Mouse (Mus musculus): ENCODE data around the gene Klc2. TPM values are rescaled to one million over a fixed set of nuclear protein-coding genes. Genes with fewer than 3 reads are reported as not detected.

The Klc2 gene
- polyA plus RNA-seq, 1 experiment from 2014 or later, result 85.6 TPM

DNA sequence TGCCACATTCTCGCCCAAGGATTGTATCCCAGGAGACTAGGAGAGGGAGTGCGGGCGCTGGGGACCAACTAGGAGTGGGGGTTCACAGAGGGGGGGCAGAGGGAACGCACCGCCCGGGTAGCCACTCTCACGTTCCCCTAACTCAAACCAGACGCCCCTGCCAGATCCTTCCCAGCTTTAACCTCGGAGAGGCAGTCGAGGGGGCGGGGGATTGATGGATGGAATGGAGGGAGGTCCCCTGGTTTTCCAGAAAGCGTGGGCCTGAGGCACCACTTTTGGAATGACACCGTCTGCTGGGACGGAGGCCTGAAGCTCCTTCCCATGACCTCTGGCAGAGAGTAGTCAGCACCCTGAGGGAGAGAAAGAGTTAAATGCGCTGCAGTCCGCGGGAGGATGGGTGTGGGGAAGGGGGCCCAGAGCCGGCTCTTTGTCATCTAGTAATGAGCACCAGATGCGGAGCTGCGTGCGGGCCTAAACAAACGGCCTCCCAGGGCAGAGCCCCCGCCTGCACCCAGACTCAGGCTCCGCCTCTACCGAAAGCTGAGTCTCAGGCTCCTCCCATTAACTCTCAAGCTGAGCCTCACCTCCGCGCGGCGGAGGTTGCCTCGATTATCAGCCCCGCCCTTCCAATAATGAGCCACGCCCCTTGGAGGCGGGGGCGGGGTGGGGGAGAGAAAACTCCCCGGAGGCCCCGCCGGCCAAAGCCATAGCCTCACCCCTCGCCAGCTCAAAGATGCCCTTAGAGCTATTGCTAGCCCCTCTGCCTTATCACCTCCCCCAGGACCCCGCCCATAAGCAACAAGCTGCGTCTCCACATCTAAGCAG, 46.6 kb downstream of the Klc2 start:
- Histone ChIP-seq H3K9ac (ENCODE audit: low read depth, low read length) (peak overlapping the region; percentile 63), H3K4me2 (ENCODE audit: low read length) (peak overlapping the region; percentile 81), H3K36me3 (ENCODE audit: control insufficient read depth, insufficient read depth, low read length) (no peaks in the 10 kb centered on the region), H3K4me3 (ENCODE audit: low read length) (peak overlapping the region; percentile 45), H3K9me3 (ENCODE audit: control insufficient read depth, low read length) (no peaks in the 10 kb centered on the region), H3K27me3 (replicated peaks; ENCODE audit: control insufficient read depth, insufficient read depth, low read length) (peaks cover 15% of the 10 kb centered on the region), H3K27ac (ENCODE audit: low read depth, low read length) (peak overlapping the region; percentile 54), H3K4me1 (ENCODE audit: control insufficient read depth, insufficient read depth, low read depth, low read length) (peaks cover 25% of the 10 kb centered on the region)
- peak; percentile 71 for ATAC-seq
- WGBS, result 1% methylated on average over 38 of the region's 40 CpGs

GRCm38 (mm10) chr19:5071077-5071476, 47.3 kb downstream of the Klc2 start:
- peak overlapping the region; percentile 63; the same call in 1 of the 2 replicates for H3K9ac ChIP-seq (ENCODE audit: low read depth, low read length)
- peak overlapping the region; percentile 81 for H3K4me2 ChIP-seq (ENCODE audit: low read length)
- H3K36me3 ChIP-seq (ENCODE audit: control insufficient read depth, insufficient read depth, low read length), result no peaks in the 10 kb centered on the region
- peak overlapping the region; percentile 45 for H3K4me3 ChIP-seq (ENCODE audit: low read length)
- no peaks in the 10 kb centered on the region for H3K9me3 ChIP-seq (ENCODE audit: control insufficient read depth, low read length)
- WGBS, result 10% methylated on average over 11 of the region's 11 CpGs
- H3K27ac ChIP-seq (ENCODE audit: low read depth, low read length), result peak overlapping the region; percentile 54
- peaks cover 25% of the 10 kb centered on the region for H3K4me1 ChIP-seq (ENCODE audit: control insufficient read depth, insufficient read depth, low read depth, low read length)
- peaks cover 16% of the 10 kb centered on the region for H3K27me3 ChIP-seq (replicated peaks; ENCODE audit: control insufficient read depth, insufficient read depth, low read length)
- ATAC-seq, result no peak

DNA sequence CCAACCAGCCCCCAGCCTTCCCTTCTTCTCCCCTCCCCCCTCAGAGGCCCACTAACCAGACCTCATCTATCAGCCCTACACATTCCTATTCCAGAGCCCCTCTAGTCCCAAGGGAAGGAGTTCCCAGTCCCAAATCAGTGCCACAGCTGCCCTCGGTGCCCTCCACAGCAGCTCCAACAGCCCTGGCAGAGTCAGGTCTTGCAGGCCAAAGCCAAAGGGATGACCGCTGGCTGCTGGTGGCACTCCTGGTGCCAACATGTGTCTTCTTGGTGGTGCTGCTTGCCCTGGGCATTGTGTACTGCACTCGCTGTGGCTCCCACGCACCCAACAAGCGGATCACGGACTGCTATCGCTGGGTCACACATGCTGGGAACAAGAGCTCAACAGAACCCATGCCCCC, 48.4 kb downstream of the Klc2 start:
- no peak overlapping the region for H3K4me3 ChIP-seq (ENCODE audit: low read length)

DNA sequence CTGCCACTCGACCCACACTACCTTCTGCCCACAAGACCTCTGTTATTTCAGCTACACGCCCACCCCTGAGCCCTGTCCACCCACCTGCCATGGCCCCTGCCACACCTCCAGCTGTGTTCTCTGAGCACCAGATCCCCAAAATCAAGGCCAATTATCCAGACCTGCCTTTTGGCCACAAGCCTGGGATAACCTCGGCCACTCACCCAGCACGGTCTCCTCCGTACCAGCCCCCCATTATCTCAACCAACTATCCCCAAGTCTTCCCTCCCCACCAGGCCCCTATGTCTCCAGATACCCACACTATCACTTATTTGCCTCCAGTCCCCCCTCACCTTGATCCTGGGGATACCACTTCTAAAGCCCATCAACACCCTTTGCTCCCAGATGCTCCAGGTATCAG, 48.9 kb downstream of the Klc2 start:
- Histone ChIP-seq H3K9ac (ENCODE audit: low read depth, low read length) (no peak overlapping the region), H3K4me3 (ENCODE audit: low read length) (no peak overlapping the region), H3K27me3 (replicated peaks; ENCODE audit: control insufficient read depth, insufficient read depth, low read length) (peaks cover 14% of the 10 kb centered on the region), H3K27ac (ENCODE audit: low read depth, low read length) (no peak overlapping the region), H3K4me2 (ENCODE audit: low read length) (peak overlapping the region; percentile 71), H3K9me3 (ENCODE audit: control insufficient read depth, low read length) (no peaks in the 10 kb centered on the region), H3K36me3 (ENCODE audit: control insufficient read depth, insufficient read depth, low read length) (no peaks in the 10 kb centered on the region), H3K4me1 (ENCODE audit: control insufficient read depth, insufficient read depth, low read depth, low read length) (peaks cover 25% of the 10 kb centered on the region)
- WGBS, result 83% methylated on average over 5 of the region's 5 CpGs
- ATAC-seq, result no peak

More for the DNA sequence above, 48.4 kb downstream of the Klc2 start:
- Histone ChIP-seq H3K27me3 (replicated peaks; ENCODE audit: control insufficient read depth, insufficient read depth, low read length) (peaks cover 16% of the 10 kb centered on the region), H3K9me3 (ENCODE audit: control insufficient read depth, low read length) (no peaks in the 10 kb centered on the region), H3K9ac (ENCODE audit: low read depth, low read length) (no peak overlapping the region), H3K4me2 (ENCODE audit: low read length) (peak overlapping the region; percentile 21), H3K36me3 (ENCODE audit: control insufficient read depth, insufficient read depth, low read length) (no peaks in the 10 kb centered on the region), H3K27ac (ENCODE audit: low read depth, low read length) (no peak overlapping the region), H3K4me1 (ENCODE audit: control insufficient read depth, insufficient read depth, low read depth, low read length) (peaks cover 25% of the 10 kb centered on the region)
- WGBS, result 83% methylated on average over 7 of the region's 7 CpGs
- no peak for ATAC-seq

GRCm38 (mm10) chr19:5068570-5069234, 49.7 kb downstream of the Klc2 start:
- Histone ChIP-seq H3K9me3 (ENCODE audit: control insufficient read depth, low read length) (no peaks in the 10 kb centered on the region), H3K27ac (ENCODE audit: low read depth, low read length) (no peak overlapping the region), H3K4me1 (ENCODE audit: control insufficient read depth, insufficient read depth, low read depth, low read length) (peaks cover 25% of the 10 kb centered on the region), H3K36me3 (ENCODE audit: control insufficient read depth, insufficient read depth, low read length) (no peaks in the 10 kb centered on the region), H3K9ac (ENCODE audit: low read depth, low read length) (peak overlapping the region; percentile 69), H3K4me3 (ENCODE audit: low read length) (peak overlapping the region; percentile 39), H3K27me3 (replicated peaks; ENCODE audit: control insufficient read depth, insufficient read depth, low read length) (peaks cover 12% of the 10 kb centered on the region), H3K4me2 (ENCODE audit: low read length) (peak overlapping the region; percentile 71)
- ATAC-seq, result no peak
- 30% methylated on average over 21 of the region's 21 CpGs for WGBS

- H3K36me3 ChIP-seq (ENCODE audit: control insufficient read depth, insufficient read depth, low read length), result no peaks in the 10 kb centered on the region
- peak within 1 kb of the TSS; percentile 69 for H3K9ac ChIP-seq (ENCODE audit: low read depth, low read length)
- 0 out of 2 replicates have a peak within 1 kb of the TSS, but pooled peaks have one; percentile 3 for H3K27ac ChIP-seq (ENCODE audit: low read depth, low read length)
- peaks cover 25% of the 10 kb centered on the region for H3K4me1 ChIP-seq (ENCODE audit: control insufficient read depth, insufficient read depth, low read depth, low read length)
- H3K9me3 ChIP-seq (ENCODE audit: control insufficient read depth, low read length), result no peaks in the 10 kb centered on the region
- ATAC-seq, result peak; percentile 28
- WGBS, result 1% methylated on average over 45 of the region's 56 CpGs
- peaks cover 12% of the 10 kb centered on the region for H3K27me3 ChIP-seq (replicated peaks; ENCODE audit: control insufficient read depth, insufficient read depth, low read length)
- H3K4me2 ChIP-seq (ENCODE audit: low read length), result peak within 1 kb of the TSS; percentile 71
- H3K4me3 ChIP-seq (ENCODE audit: low read length), result peak within 1 kb of the TSS; percentile 39
Measured at GRCm38 (mm10) chr19:5067867-5068569, 50.3 kb downstream of the Klc2 start, which contains the start of gene Cd248. Cd248 (plus strand) TSS chr19:5068078.

- peaks cover 22% of the 10 kb centered on the region for H3K4me1 ChIP-seq (ENCODE audit: control insufficient read depth, insufficient read depth, low read depth, low read length)
- H3K9ac ChIP-seq (ENCODE audit: low read depth, low read length), result peak overlapping the region; percentile 69; the same call in 1 of the 2 replicates
- WGBS, result 14% methylated on average over 15 of the region's 15 CpGs
- peak overlapping the region; percentile 71 for H3K4me2 ChIP-seq (ENCODE audit: low read length)
- H3K4me3 ChIP-seq (ENCODE audit: low read length), result peak overlapping the region; percentile 39
- no peaks in the 10 kb centered on the region for H3K9me3 ChIP-seq (ENCODE audit: control insufficient read depth, low read length)
- peaks cover 12% of the 10 kb centered on the region for H3K27me3 ChIP-seq (replicated peaks; ENCODE audit: control insufficient read depth, insufficient read depth, low read length)
- no peak for ATAC-seq
- H3K27ac ChIP-seq (ENCODE audit: low read depth, low read length), result 0 out of 2 replicates have a peak overlapping the region, but pooled peaks have one; percentile 3
- H3K36me3 ChIP-seq (ENCODE audit: control insufficient read depth, insufficient read depth, low read length), result no peaks in the 10 kb centered on the region
Measured at GRCm38 (mm10) chr19:5067040-5067799, 51.1 kb downstream of the Klc2 start.

- no peak overlapping the region for H3K9ac ChIP-seq (ENCODE audit: low read depth, low read length)
- H3K27me3 ChIP-seq (replicated peaks; ENCODE audit: control insufficient read depth, insufficient read depth, low read length), result peaks cover 12% of the 10 kb centered on the region
- H3K4me2 ChIP-seq (ENCODE audit: low read length), result no peak overlapping the region
- H3K27ac ChIP-seq (ENCODE audit: low read depth, low read length), result no peak overlapping the region
- no peaks in the 10 kb centered on the region for H3K36me3 ChIP-seq (ENCODE audit: control insufficient read depth, insufficient read depth, low read length)
- peaks cover 13% of the 10 kb centered on the region for H3K4me1 ChIP-seq (ENCODE audit: control insufficient read depth, insufficient read depth, low read depth, low read length)
- ATAC-seq, result no peak
- no peaks in the 10 kb centered on the region for H3K9me3 ChIP-seq (ENCODE audit: control insufficient read depth, low read length)
- 68% methylated on average over 7 of the region's 7 CpGs for WGBS
- no peak overlapping the region for H3K4me3 ChIP-seq (ENCODE audit: low read length)
Measured at GRCm38 (mm10) chr19:5065104-5065503, 53.3 kb downstream of the Klc2 start.
